Mouse (Mus musculus) intestine, postnatal 0 days (tissue): ENCODE results near the gene Psg16. TPM values are rescaled to one million over a fixed set of nuclear protein-coding genes. Genes with fewer than 3 reads are reported as not detected.

ENCODE experiments used
- ATAC-seq: fragments of 200-750 bp; cut with Nextera tagmentation; 2 replicates; pipeline ENCODE4 v1.8.0; 2017; ENCODE audit warnings: mild to moderate bottlenecking, moderate TSS enrichment, moderate library complexity
- H3K27ac ChIP-seq: fragments of 300-500 bp; sonication (generic); 2 replicates; pipeline ENCODE4 v1.5.1; 2014; ENCODE audit warnings: mild to moderate bottlenecking, low read depth, low read length, moderate library complexity
- H3K27me3 ChIP-seq: fragments of 300-500 bp; sonication (generic); replicated peaks from 2 replicates; pipeline ENCODE4 v1.6.1; 2014; ENCODE audit warnings: low read length, mixed read lengths; ENCODE audit not compliant: control insufficient read depth, insufficient read depth
- H3K36me3 ChIP-seq: fragments of 300-500 bp; sonication (generic); 2 replicates; pipeline ENCODE4 v1.6.1; 2014; ENCODE audit warnings: mild to moderate bottlenecking, moderate library complexity; ENCODE audit not compliant: control insufficient read depth, insufficient read depth
- H3K4me1 ChIP-seq: fragments of 300-500 bp; sonication (generic); replicated peaks from 2 replicates; pipeline ENCODE4 v1.6.1; 2014; ENCODE audit warnings: antibody characterized with exemption, low read length, mixed read lengths; ENCODE audit not compliant: control insufficient read depth, insufficient read depth
- H3K4me2 ChIP-seq: fragments of 300-500 bp; sonication (generic); replicated peaks from 2 replicates; pipeline ENCODE4 v1.6.1; 2014; ENCODE audit warnings: low read depth, mild to moderate bottlenecking, moderate library complexity
- H3K4me3 ChIP-seq: fragments of 300-500 bp; sonication (generic); 2 replicates; pipeline ENCODE4 v1.5.1; 2014; ENCODE audit warnings: low read depth, low read length
- H3K9ac ChIP-seq: fragments of 300-500 bp; sonication (generic); 2 replicates; pipeline ENCODE4 v1.6.1; 2014; ENCODE audit warnings: mild to moderate bottlenecking, low read depth, low read length
- H3K9me3 ChIP-seq: fragments of 300-500 bp; sonication (generic); 2 replicates; pipeline ENCODE4 v1.6.1; 2016; ENCODE audit warnings: mixed run types; ENCODE audit not compliant: control insufficient read depth
- CTCF ChIP-seq: sonication (generic); IDR thresholded peaks from 2 replicates; pipeline ENCODE4 v1.5.1; 2016; ENCODE audit warnings: low read depth, mild to moderate bottlenecking, control low read depth, antibody characterized with exemption, moderate library complexity
- WGBS: fragments of 180-500 bp; shearing (Covaris S2); extraction: QIAGEN DNeasy Blood & Tissue Kit; methylation state at CpG from one replicate; pipeline ENCODE4 v1.1.7; 2014; 5-methylcytosine and 5-hydroxymethylcytosine counted together
- polyA plus RNA-seq: library from polyadenylated mRNA; unstranded; fragments of >200 nt; fragmentation: Nextera tagmentation; extraction: Ambion mirVana; gene quantifications from 2 replicates; pipeline ENCODE4 v1.2.1, GENCODE M21; 2015

The Psg16 gene
- polyA plus RNA-seq, 1 experiment from 2014 or later = 0.33 TPM

- Histone ChIP-seq H3K27ac (no peak overlapping the region), H3K4me1 (no peaks in the 10 kb centered on the region), H3K27me3 (no peaks in the 10 kb centered on the region), H3K36me3 (peaks cover 80% of the 10 kb centered on the region), H3K9ac (no peak overlapping the region), H3K9me3 (no peaks in the 10 kb centered on the region), H3K4me2 (no peak overlapping the region), H3K4me3 (no peak overlapping the region)
- WGBS = 68% methylated on average over 1 of the region's 1 CpGs
- ATAC-seq = no peak
- TF ChIP-seq CTCF = no peak
Measured at GRCm38 (mm10) chr7:17045743-17046142, 28.1 kb upstream of the Psg16 start.

DNA sequence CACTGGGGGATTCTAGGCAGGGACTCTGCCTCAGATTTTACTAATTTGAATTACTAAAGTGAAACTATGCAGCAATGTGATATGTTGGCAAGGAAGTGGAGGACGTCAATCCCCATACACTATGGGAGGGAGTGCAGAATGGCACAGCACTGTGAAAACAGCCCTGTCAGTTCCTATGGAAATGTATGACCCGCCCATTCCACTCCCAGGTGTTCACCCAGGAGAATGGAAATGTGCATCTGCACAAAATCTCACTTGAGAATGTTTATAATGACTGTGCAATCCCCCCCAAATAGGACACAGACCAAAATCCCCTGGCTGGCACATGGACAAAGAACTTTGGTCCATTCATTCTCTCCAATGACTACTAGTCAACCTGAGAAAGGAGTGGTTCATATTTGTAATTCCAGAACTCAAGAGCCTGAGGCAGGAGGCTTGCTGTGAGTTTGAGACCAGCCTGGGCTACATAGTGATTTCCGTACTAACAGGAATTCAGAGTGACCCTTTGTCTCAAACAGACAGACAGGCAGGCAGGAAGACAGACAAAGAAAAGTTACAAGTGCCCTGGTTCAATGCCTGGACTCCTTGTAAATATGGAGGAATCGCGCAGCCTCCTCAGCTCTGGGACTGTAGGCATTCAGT lies 26.7 kb upstream of the Psg16 start:
- Histone ChIP-seq H3K9me3 (no peaks in the 10 kb centered on the region), H3K4me2 (no peak overlapping the region), H3K27ac (no peak overlapping the region), H3K9ac (no peak overlapping the region), H3K36me3 (peaks cover 80% of the 10 kb centered on the region), H3K27me3 (no peaks in the 10 kb centered on the region), H3K4me3 (no peak overlapping the region), H3K4me1 (no peaks in the 10 kb centered on the region)
- WGBS = 81% methylated on average over 5 of the region's 5 CpGs
- no peak for ATAC-seq
- no peak for TF ChIP-seq CTCF

GRCm38 (mm10) chr7:17048431-17049190 lies 25.2 kb upstream of the Psg16 start:
- ATAC-seq = peak; percentile 35; the same call in 1 of the 2 replicates
- WGBS = 78% methylated on average over 10 of the region's 10 CpGs
- Histone ChIP-seq H3K9me3 (no peaks in the 10 kb centered on the region), H3K4me1 (no peaks in the 10 kb centered on the region), H3K9ac (no peak overlapping the region), H3K4me3 (no peak overlapping the region), H3K36me3 (peaks cover 73% of the 10 kb centered on the region), H3K4me2 (no peak overlapping the region), H3K27me3 (no peaks in the 10 kb centered on the region), H3K27ac (no peak overlapping the region; the same call in 1 of the 2 replicates)
- no peak for TF ChIP-seq CTCF

DNA sequence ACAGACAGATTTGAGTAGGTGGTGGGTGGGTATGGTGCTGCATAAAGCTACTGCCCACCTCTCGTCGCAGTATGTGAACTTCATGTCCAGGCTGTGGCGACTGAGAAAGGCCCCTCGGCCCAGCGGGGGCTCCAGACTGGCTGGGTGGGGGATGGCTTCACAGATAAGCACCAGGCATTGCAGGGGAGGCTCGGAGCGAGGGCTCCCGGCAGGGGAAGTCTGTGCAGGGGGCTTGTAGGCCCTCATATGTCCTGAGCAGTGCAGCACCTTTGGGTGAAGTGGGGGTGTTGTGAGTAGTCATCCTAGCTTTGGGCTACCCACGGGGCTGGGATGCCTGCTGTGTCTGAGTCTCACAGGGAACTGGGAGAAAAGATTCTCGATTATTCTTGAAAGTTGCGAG lies 23.3 kb upstream of the Psg16 start:
- Histone ChIP-seq H3K9ac (no peak overlapping the region), H3K4me2 (peak overlapping the region; percentile 24; the same call in 1 of the 2 replicates), H3K4me1 (no peaks in the 10 kb centered on the region), H3K36me3 (peaks cover 66% of the 10 kb centered on the region), H3K4me3 (no peak overlapping the region), H3K27ac (no peak overlapping the region), H3K9me3 (no peaks in the 10 kb centered on the region), H3K27me3 (no peaks in the 10 kb centered on the region)
- TF ChIP-seq CTCF = no peak
- WGBS = 69% methylated on average over 11 of the region's 11 CpGs
- no peak; the same call in 1 of the 2 replicates for ATAC-seq

DNA sequence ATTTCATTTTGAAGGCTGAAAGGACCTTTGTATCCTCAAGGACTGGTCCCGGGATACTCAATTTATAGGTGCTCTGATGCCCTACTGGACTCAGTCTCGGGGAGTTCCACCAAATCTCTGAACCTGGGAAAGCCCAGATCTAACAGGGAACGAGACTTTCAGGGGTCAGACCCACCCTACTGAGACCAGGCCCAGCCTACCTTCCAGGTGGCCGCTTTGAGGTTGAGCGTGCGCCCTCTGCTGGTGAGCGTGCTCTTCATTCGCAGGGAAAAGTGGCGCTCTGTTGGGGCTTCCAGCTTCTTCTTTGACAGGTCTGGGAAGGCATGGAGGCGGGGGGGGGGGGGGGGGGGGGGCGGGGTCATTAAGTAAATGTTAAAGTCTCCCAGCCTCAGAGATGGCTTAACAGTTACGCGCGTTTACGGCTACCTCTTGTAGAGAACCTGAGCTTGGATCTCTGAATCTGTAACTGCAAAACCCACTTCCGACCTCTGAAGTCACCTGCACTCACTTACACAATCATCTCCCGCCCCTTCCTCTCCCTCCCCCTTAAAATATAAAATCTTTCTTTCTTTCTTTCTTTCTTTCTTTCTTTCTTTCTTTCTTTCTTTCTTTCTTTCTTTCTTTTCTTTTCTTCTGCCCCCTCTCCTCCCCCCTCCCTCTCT lies 22.8 kb upstream of the Psg16 start:
- Histone ChIP-seq H3K4me1 (no peaks in the 10 kb centered on the region), H3K4me3 (no peak overlapping the region), H3K27me3 (no peaks in the 10 kb centered on the region), H3K27ac (no peak overlapping the region), H3K9ac (no peak overlapping the region), H3K36me3 (peaks cover 61% of the 10 kb centered on the region), H3K4me2 (no peak overlapping the region), H3K9me3 (no peaks in the 10 kb centered on the region)
- ATAC-seq = peak; percentile 14; the same call in 1 of the 2 replicates
- peak; percentile 85 for TF ChIP-seq CTCF
- WGBS = 12% methylated on average over 15 of the region's 17 CpGs

DNA sequence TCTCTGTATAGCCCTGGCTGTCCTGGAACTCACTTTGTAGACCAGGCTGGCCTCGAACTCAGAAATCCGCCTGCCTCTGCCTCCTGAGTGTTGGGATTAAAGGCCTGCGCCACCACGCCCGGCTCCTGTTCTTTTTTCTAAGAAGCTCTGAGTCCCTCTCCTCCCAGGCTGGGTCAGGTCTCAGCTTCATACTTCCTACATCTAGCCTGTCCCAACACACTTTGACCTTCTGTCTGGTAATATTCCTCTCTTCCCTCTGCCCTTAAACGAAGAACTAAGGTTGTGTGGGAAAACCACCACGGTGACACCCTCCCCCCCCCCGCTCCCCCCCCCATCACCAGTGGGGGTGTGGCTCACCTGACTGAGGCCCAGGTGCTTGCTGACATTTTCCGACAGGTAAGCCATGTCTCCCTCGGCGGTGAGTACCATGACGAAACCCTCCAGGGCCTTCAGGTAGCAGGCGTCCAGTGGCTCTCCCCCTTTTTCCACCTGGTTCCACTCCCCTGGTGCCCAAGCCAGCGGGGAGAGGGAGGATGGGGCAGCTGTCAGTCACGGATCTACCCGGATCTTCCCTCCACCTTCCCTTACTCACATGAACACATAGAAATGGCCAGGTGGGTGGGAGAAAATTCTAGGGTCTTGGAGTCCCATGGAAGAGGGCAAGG lies 19.4 kb upstream of the Psg16 start:
- Histone ChIP-seq H3K27me3 (no peaks in the 10 kb centered on the region), H3K4me3 (no peak overlapping the region), H3K36me3 (peaks cover 37% of the 10 kb centered on the region), H3K9me3 (no peaks in the 10 kb centered on the region), H3K9ac (no peak overlapping the region), H3K4me2 (peak overlapping the region; percentile 85), H3K27ac (peak overlapping the region; percentile 16; the same call in 1 of the 2 replicates), H3K4me1 (0 out of 2 replicates have a peak, but pooled peaks cover 9% of the 10 kb centered on the region)
- WGBS = 76% methylated on average over 16 of the region's 16 CpGs
- TF ChIP-seq CTCF = no peak
- no peak for ATAC-seq
